Mouse (Mus musculus): ENCODE measurements around the gene Gata2.

- TF ChIP-seq CTCF (IDR thresholded peaks at IDR 0.05; ENCODE audit: low read depth, low read length), result no peak
- no peak for TF ChIP-seq POLR2A (IDR thresholded peaks at IDR 0.05; ENCODE audit: insufficient read depth, low read length)
- TF ChIP-seq EP300 (IDR thresholded peaks at IDR 0.05; ENCODE audit: insufficient read depth, low read depth, low read length), result no peak
These were observed 9.4 kb downstream of the Gata2 start for GRCm38 (mm10) chr6:88202921-88203690.

All from ES-Bruce4 (cell line).